ENCODE assay signal across 14 mouse cellular contexts in genomic region chr5:22485764-22486163, GRCm38 (mm10).
DNase-seq lines count a peak whose midpoint lies in the region; ATAC-seq and TF ChIP-seq lines count a peak whose summit lies in the region.
"Had no signal": no experiment of that assay in that cellular context is flagged by ENCODE, and none has a peak within 500 bp of the region (broad histone marks: within the 10 kb centered on the region; RNA-seq: fewer than 3 reads in every experiment).

No protein-coding gene starts in this region.

- no peak for TF ChIP-seq CTCF in liver, adult 2 months (IDR thresholded peaks at IDR 0.05; ENCODE audit: low read depth, low read length)

- H3K9me3 ChIP-seq in midbrain, embryonic 11.5 days (ENCODE audit: control insufficient read depth, low read length), result no peaks in the 10 kb centered on the region
- no peaks in the 10 kb centered on the region for H3K9me3 ChIP-seq in midbrain, embryonic 13.5 days
- no peaks in the 10 kb centered on the region for H3K9me3 ChIP-seq in heart, embryonic 11.5 days (replicated peaks; ENCODE audit: control insufficient read depth, low read length)
- H3K9me3 ChIP-seq: embryonic facial prominence, embryonic 10.5 days; forebrain, embryonic 10.5 days; heart, embryonic 10.5 days; hindbrain, embryonic 10.5 days had no signal

- no peak overlapping the region for H3K4me3 ChIP-seq in midbrain, embryonic 11.5 days (ENCODE audit: low read depth, low read length)
- H3K4me3 ChIP-seq in midbrain, embryonic 13.5 days (replicated peaks), result no peak overlapping the region
- no peak overlapping the region for H3K4me3 ChIP-seq in liver, adult 2 months (ENCODE audit: insufficient read depth, low read depth, low read length)
- no peak overlapping the region for H3K4me3 ChIP-seq in heart, embryonic 11.5 days (ENCODE audit: low read depth, low read length)
- H3K4me3 ChIP-seq: embryonic facial prominence, embryonic 10.5 days; forebrain, embryonic 10.5 days; heart, embryonic 10.5 days; hindbrain, embryonic 10.5 days had no signal

- no peaks in the 10 kb centered on the region for H3K79me2 ChIP-seq in liver, adult 2 months (ENCODE audit: control insufficient read depth, insufficient read depth, low read length)

- H3K4me2 ChIP-seq in midbrain, embryonic 11.5 days, result no peak overlapping the region
- no peak overlapping the region for H3K4me2 ChIP-seq in midbrain, embryonic 13.5 days (replicated peaks)
- H3K4me2 ChIP-seq in heart, embryonic 11.5 days, result no peak overlapping the region

- no peaks in the 10 kb centered on the region for H3K4me1 ChIP-seq in midbrain, embryonic 11.5 days (ENCODE audit: control insufficient read depth, insufficient read depth, low read length)
- H3K4me1 ChIP-seq in midbrain, embryonic 13.5 days (replicated peaks), result no peaks in the 10 kb centered on the region
- peaks cover 12% of the 10 kb centered on the region for H3K4me1 ChIP-seq in liver, adult 2 months (ENCODE audit: control insufficient read depth, insufficient read depth, low read length)
- H3K4me1 ChIP-seq in heart, embryonic 11.5 days (ENCODE audit: control insufficient read depth, insufficient read depth, low read length), result no peaks in the 10 kb centered on the region
- H3K4me1 ChIP-seq: embryonic facial prominence, embryonic 10.5 days; forebrain, embryonic 10.5 days; heart, embryonic 10.5 days; hindbrain, embryonic 10.5 days had no signal

- H3K27ac ChIP-seq in midbrain, embryonic 11.5 days (ENCODE audit: low read depth, low read length), result no peak overlapping the region
- no peak overlapping the region for H3K27ac ChIP-seq in midbrain, embryonic 13.5 days
- no peak overlapping the region for H3K27ac ChIP-seq in liver, adult 2 months (replicated peaks; ENCODE audit: insufficient read depth, low read depth, low read length)
- no peak overlapping the region for H3K27ac ChIP-seq in heart, embryonic 11.5 days (ENCODE audit: low read depth, low read length)
- H3K27ac ChIP-seq: embryonic facial prominence, embryonic 10.5 days; forebrain, embryonic 10.5 days; heart, embryonic 10.5 days; hindbrain, embryonic 10.5 days had no signal

- no peak for ATAC-seq in midbrain, embryonic 11.5 days (ENCODE audit: low FRiP score)
- ATAC-seq in midbrain, embryonic 13.5 days, result no peak
- ATAC-seq in megakaryocyte, adult 5-6 weeks (ENCODE audit: poor library complexity, severe bottlenecking), result no peak
- no peak for ATAC-seq in heart, embryonic 11.5 days (replicated peaks; ENCODE audit: insufficient number of reproducible peaks, low FRiP score, low TSS enrichment)

- H3K27me3 ChIP-seq in midbrain, embryonic 11.5 days (ENCODE audit: control insufficient read depth, insufficient read depth, low read length), result no peaks in the 10 kb centered on the region
- H3K27me3 ChIP-seq in midbrain, embryonic 13.5 days, result no peaks in the 10 kb centered on the region
- H3K27me3 ChIP-seq in liver, adult 2 months (ENCODE audit: control insufficient read depth, insufficient read depth, low read length), result no peaks in the 10 kb centered on the region
- H3K27me3 ChIP-seq in heart, embryonic 11.5 days (ENCODE audit: control insufficient read depth, insufficient read depth, low read length), result no peaks in the 10 kb centered on the region

- 80% methylated on average over 1 of the region's 1 CpGs for WGBS in midbrain, embryonic 11.5 days
- WGBS in midbrain, embryonic 13.5 days, result 91% methylated on average over 1 of the region's 1 CpGs
- WGBS in liver, adult 2 months, result 27% methylated on average over 1 of the region's 1 CpGs
- 56% methylated on average over 1 of the region's 1 CpGs for WGBS in heart, embryonic 11.5 days (ENCODE audit: insufficient replicate concordance)

- TF ChIP-seq POLR2A in liver, adult 2 months (IDR thresholded peaks at IDR 0.05; ENCODE audit: extremely low read depth, insufficient read depth, low read length), result no peak

- no peak overlapping the region for H3K9ac ChIP-seq in midbrain, embryonic 11.5 days (ENCODE audit: low read length)
- H3K9ac ChIP-seq in midbrain, embryonic 13.5 days (replicated peaks), result no peak overlapping the region
- no peak overlapping the region for H3K9ac ChIP-seq in liver, adult 2 months (ENCODE audit: low read depth, low read length)
- H3K9ac ChIP-seq in heart, embryonic 11.5 days (ENCODE audit: low read depth, low read length), result no peak overlapping the region

- H3K36me3 ChIP-seq in midbrain, embryonic 11.5 days (ENCODE audit: control insufficient read depth, insufficient read depth, low read length), result no peaks in the 10 kb centered on the region
- H3K36me3 ChIP-seq in midbrain, embryonic 13.5 days, result peaks cover 20% of the 10 kb centered on the region; the same call in 1 of the 2 replicates
- peaks cover 3% of the 10 kb centered on the region; the same call in 1 of the 2 replicates for H3K36me3 ChIP-seq in liver, adult 2 months (ENCODE audit: control insufficient read depth, insufficient read depth, low read length)
- no peaks in the 10 kb centered on the region for H3K36me3 ChIP-seq in heart, embryonic 11.5 days (ENCODE audit: control insufficient read depth, insufficient read depth, low read length)

- peak; percentile 61 for DNase-seq in midbrain, embryonic 11.5 days (ENCODE audit: low spot score, missing footprints)
- peak; percentile 42 for DNase-seq in c-Kit-positive CD71-positive TER-119-positive erythroid progenitor cells, embryonic 14.5 days (ENCODE audit: low spot score)
- peak; percentile 53 for DNase-seq in liver, adult 2 months (ENCODE audit: extremely low read depth, low read depth, low spot score)
- no peak for DNase-seq in B cell, adult 2 months
- DNase-seq: kidney, adult 18-20 months; lung, adult 18-20 months; thymus, postnatal 25 days had no signal

Comparison
In these comparisons a context has a peak if more than half of its experiments do, and no peak if none do; other contexts are left out.
1. DNase-seq: peak in midbrain, embryonic 11.5 days (single experiment), c-Kit-positive CD71-positive TER-119-positive erythroid progenitor cells, embryonic 14.5 days (single experiment) and liver, adult 2 months (single experiment); none in B cell, adult 2 months (0 of 2).